Mouse (Mus musculus): ENCODE measurements at regions not wholly inside any gene's neighbourhood (a gene's known extent, or its start where the extent isn't known, plus 50 kb on each side); places are given as distances from the start of the nearest gene placed in this dataset.

GRCm38 (mm10) chr5:76028729-76029128, 50.5 kb upstream of the Kdr start:
- TF ChIP-seq CTCF (IDR thresholded peaks at IDR 0.05; ENCODE audit: low read depth): no peak
- WGBS: 27% methylated on average over 4 of the region's 4 CpGs
- no peak for DNase-seq (ENCODE audit: low spot score)

More at GRCm38 (mm10) chr5:76028729-76029128, 50.5 kb upstream of the Kdr start:
- Histone ChIP-seq H3K4me1 (replicated peaks; ENCODE audit: insufficient read depth, low read length) (no peaks in the 10 kb centered on the region), H3K27ac (no peak overlapping the region), H3K9me3 (replicated peaks; ENCODE audit: low read length) (no peaks in the 10 kb centered on the region), H3K27me3 (ENCODE audit: insufficient read depth, low read length) (no peaks in the 10 kb centered on the region), H3K4me2 (ENCODE audit: low read length) (no peak overlapping the region), H3K4me3 (replicated peaks; ENCODE audit: low read depth, low read length) (no peak overlapping the region), H3K36me3 (ENCODE audit: insufficient read depth, low read length) (no peaks in the 10 kb centered on the region), H3K9ac (ENCODE audit: low read depth, low read length) (no peak overlapping the region)
- no peak for ATAC-seq (replicated peaks; ENCODE audit: low FRiP score, low read depth)

All from kidney, postnatal 0 days (tissue).